Mouse (Mus musculus) CH12.LX (cell line): ENCODE measurements around the gene Stk40. TPM values are rescaled to one million over a fixed set of nuclear protein-coding genes. Genes with fewer than 3 reads are reported as not detected.

Source experiments
- DNase-seq: peaks from one replicate; pipeline ENCODE4 v3.0.0-alpha.2; 2013; ENCODE audit errors: extremely low read depth
- H3K27ac ChIP-seq: 2 replicates; pipeline ENCODE4 v1.5.1; 2012; ENCODE audit warnings: low read depth, mild to moderate bottlenecking, control low read depth, moderate library complexity; ENCODE audit not compliant: insufficient read depth
- H3K27me3 ChIP-seq: replicated peaks from 2 replicates; pipeline ENCODE3; 2012; ENCODE audit warnings: inconsistent platforms
- H3K36me3 ChIP-seq, 2 experiments: replicated peaks in 1 of 2; 2 replicates each; pipeline versions ENCODE3 to v1.6.1; 2012; ENCODE audit warnings: inconsistent platforms in 1 of 2, low read length in 1 of 2, mild to moderate bottlenecking in 1 of 2, mixed read lengths in 1 of 2, moderate library complexity in 1 of 2; ENCODE audit not compliant: control insufficient read depth in 1 of 2, insufficient read depth in 1 of 2
- H3K4me1 ChIP-seq, 2 experiments: 2 replicates each; pipeline ENCODE4 v1.6.1; 2012; ENCODE audit warnings: inconsistent platforms in 1 of 2, moderate library complexity in 1 of 2; ENCODE audit not compliant: insufficient read depth in 2 of 2, control insufficient read depth in 1 of 2
- H3K4me2 ChIP-seq: 2 replicates; pipeline ENCODE4 v1.6.1; 2012; ENCODE audit warnings: low read depth, mild to moderate bottlenecking, control low read depth; ENCODE audit not compliant: poor library complexity, insufficient read depth, severe bottlenecking
- H3K4me3 ChIP-seq, 3 experiments: fragments of 150-350 bp in 1 of 3; sonication (generic) in 1 of 3; replicated peaks in 1 of 3; 2 replicates each; pipeline versions ENCODE3 to v1.5.1; 2011 to 2012; ENCODE audit warnings: low read depth in 2 of 3, low read length in 2 of 3, mild to moderate bottlenecking in 2 of 3, moderate library complexity in 2 of 3, control low read depth in 1 of 3, improper control_type of control experiment in 1 of 3, inconsistent platforms in 1 of 3, mixed read lengths in 1 of 3; ENCODE audit not compliant: poor library complexity in 1 of 3
- H3K79me2 ChIP-seq: replicated peaks from 2 replicates; pipeline ENCODE4 v1.6.1; 2012; ENCODE audit warnings: mild to moderate bottlenecking, moderate library complexity; ENCODE audit not compliant: control insufficient read depth, poor library complexity, insufficient read depth, severe bottlenecking; ENCODE audit errors: extremely low read depth
- H3K9ac ChIP-seq: 2 replicates; pipeline ENCODE4 v1.6.1; 2012; ENCODE audit warnings: low read depth, mild to moderate bottlenecking, control low read depth, moderate library complexity; ENCODE audit not compliant: insufficient read depth
- H3K9me3 ChIP-seq: replicated peaks from 2 replicates; pipeline ENCODE3; 2012; ENCODE audit warnings: low read length, inconsistent platforms, mixed read lengths
- CHD1 ChIP-seq: IDR thresholded peaks from 2 replicates; pipeline ENCODE4 v1.6.1; 2012; ENCODE audit warnings: low read depth, low read length, improper control_type of control experiment, inconsistent platforms
- CTCF ChIP-seq, 2 experiments: IDR thresholded peaks in 1 of 2; conservative IDR thresholded peaks in 1 of 2; 2 replicates each; pipeline ENCODE4 v1.5.1; 2011 to 2012; ENCODE audit warnings: low read depth in 2 of 2, low read length in 2 of 2, improper control_type of control experiment in 1 of 2, inconsistent platforms in 1 of 2, mild to moderate bottlenecking in 1 of 2, moderate library complexity in 1 of 2
- E2F4 ChIP-seq: IDR thresholded peaks from 2 replicates; pipeline ENCODE4 v1.6.1; 2011; ENCODE audit warnings: low read depth, low read length, improper control_type of control experiment; ENCODE audit not compliant: insufficient replicate concordance
- ELF1 ChIP-seq: IDR thresholded peaks from 2 replicates; pipeline ENCODE4 v1.6.1; 2014; ENCODE audit warnings: low read depth, mild to moderate bottlenecking, inconsistent platforms, low read length, improper control_type of control experiment
- EP300 ChIP-seq: IDR thresholded peaks from 2 replicates; pipeline ENCODE4 v1.6.1; 2011; ENCODE audit warnings: low read length, improper control_type of control experiment
- IRF4 ChIP-seq: IDR thresholded peaks from 2 replicates; pipeline ENCODE4 v1.6.1; 2014; ENCODE audit warnings: low read depth, mild to moderate bottlenecking, inconsistent platforms, low read length, improper control_type of control experiment
- JUND ChIP-seq: conservative IDR thresholded peaks from 2 replicates; pipeline ENCODE4 v1.6.1; 2011; ENCODE audit warnings: low read depth, low read length, improper control_type of control experiment
- KAT2A ChIP-seq: IDR thresholded peaks from 2 replicates; pipeline ENCODE4 v1.6.1; 2012; ENCODE audit warnings: low read length, improper control_type of control experiment, inconsistent platforms; ENCODE audit not compliant: insufficient replicate concordance
- MAZ ChIP-seq: IDR thresholded peaks from 2 replicates; pipeline ENCODE4 v1.6.1; 2012; ENCODE audit warnings: low read depth, mild to moderate bottlenecking, inconsistent platforms, low read length, improper control_type of control experiment, moderate library complexity
- MXI1 ChIP-seq: IDR thresholded peaks from 2 replicates; pipeline ENCODE4 v1.6.1; 2011; ENCODE audit warnings: mild to moderate bottlenecking, low read depth, low read length, improper control_type of control experiment
- MYC ChIP-seq: IDR thresholded peaks from 2 replicates; pipeline ENCODE4 v1.6.1; 2011; ENCODE audit warnings: low read depth, mild to moderate bottlenecking, improper control_type of control experiment, low read length
- NELFE ChIP-seq: IDR thresholded peaks from 2 replicates; pipeline ENCODE4 v1.6.1; 2011; ENCODE audit warnings: low read depth, low read length, improper control_type of control experiment
- POLR2A ChIP-seq: IDR thresholded peaks from 2 replicates; pipeline ENCODE4 v1.6.1; 2011; ENCODE audit warnings: low read depth, mild to moderate bottlenecking, improper control_type of control experiment, low read length
- POLR2AphosphoS2 ChIP-seq: IDR thresholded peaks from 2 replicates; pipeline ENCODE4 v1.6.1; 2011; ENCODE audit warnings: low read depth, low read length, improper control_type of control experiment
- RAD21 ChIP-seq: IDR thresholded peaks from 2 replicates; pipeline ENCODE4 v1.6.1; 2011; ENCODE audit warnings: low read depth, mild to moderate bottlenecking, low read length, improper control_type of control experiment, moderate library complexity
- RCOR1 ChIP-seq: conservative IDR thresholded peaks from 2 replicates; pipeline ENCODE4 v1.6.1; 2012; ENCODE audit warnings: low read depth, mild to moderate bottlenecking, inconsistent platforms, low read length, improper control_type of control experiment
- SMC3 ChIP-seq: IDR thresholded peaks from 2 replicates; pipeline ENCODE4 v1.6.1; 2011; ENCODE audit warnings: low read depth, low read length, improper control_type of control experiment
- UBTF ChIP-seq: IDR thresholded peaks from 2 replicates; pipeline ENCODE4 v1.6.1; 2012; ENCODE audit warnings: low read depth, mild to moderate bottlenecking, inconsistent platforms, low read length, improper control_type of control experiment, moderate library complexity
- USF2 ChIP-seq: conservative IDR thresholded peaks from 2 replicates; pipeline ENCODE4 v1.6.1; 2011; ENCODE audit warnings: low read depth, low read length, improper control_type of control experiment
- dilution Hi-C: fragments of 300-500 bp; cut with MboI; formaldehyde crosslinking; loops from 2 replicates; pipeline ENCODE4 v1.14.3; 2020; ENCODE audit warnings: low sequenced_read_pairs; ENCODE audit not compliant: extremely low pct_unique_long_range_greater_than_20kb, extremely low pct_ligation_motif_present
- in situ Hi-C: fragments of 300-500 bp; cut with MboI; formaldehyde crosslinking; loops from 3 replicates; pipeline ENCODE4 v1.14.3; 2019; ENCODE audit warnings: low sequenced_read_pairs, low pct_ligation_motif_present, low pct_unique_long_range_greater_than_20kb, mixed read lengths
- polyA plus RNA-seq: library from polyadenylated mRNA; unstranded; fragments of >175 nt; gene quantifications from 2 replicates; pipeline ENCODE4 v1.2.1, GENCODE M21; 2012; ENCODE audit warnings: low read depth; ENCODE audit not compliant: insufficient read length
- total RNA-seq, 2 experiments: library from RNA; depleted of rRNA; stranded (reverse); fragments of 300-350 nt in 1 of 2; fragments of >200 nt in 1 of 2; gene quantifications; 2 replicates each; pipeline ENCODE4 v1.2.3; 2012 to 2014

Gene Stk40
- total and polyA plus RNA-seq, 3 experiments, result 8.6 to 33.0 (median 16.4) TPM

GRCm38 (mm10) chr4:126155869-126156268 lies 52.1 kb downstream of the Stk40 start:
- no peak overlapping the region for H3K4me3 ChIP-seq
- H3K9me3 ChIP-seq, result no peaks in the 10 kb centered on the region
- no peak overlapping the region for H3K9ac ChIP-seq
- no peak overlapping the region for H3K27ac ChIP-seq
- H3K4me2 ChIP-seq, result no peak overlapping the region
- in situ Hi-C loops (no loop called here), dilution Hi-C loops (no loop called here)
- H3K36me3 ChIP-seq, result peaks cover 0 to 70% of the 10 kb centered on the region in 2 experiments
- TF ChIP-seq ELF1 (no peak), MYC (no peak), KAT2A (no peak), EP300 (no peak), UBTF (no peak)
- no peaks in the 10 kb centered on the region for H3K4me1 ChIP-seq
- no peaks in the 10 kb centered on the region for H3K27me3 ChIP-seq
- DNase-seq, result no peak
- no peaks in the 10 kb centered on the region for H3K79me2 ChIP-seq

GRCm38 (mm10) chr4:126156617-126157016 lies 52.9 kb downstream of the Stk40 start:
- Histone ChIP-seq H3K27me3 (no peaks in the 10 kb centered on the region), H3K9ac (no peak overlapping the region), H3K27ac (no peak overlapping the region), H3K4me2 (no peak overlapping the region), H3K36me3 (peaks cover 0 to 67% of the 10 kb centered on the region in 2 experiments), H3K9me3 (no peaks in the 10 kb centered on the region), H3K79me2 (no peaks in the 10 kb centered on the region), H3K4me1 (no peaks in the 10 kb centered on the region), H3K4me3 (no peak overlapping the region)
- dilution Hi-C loops, result no loop called here
- in situ Hi-C loops, result no loop called here
- TF ChIP-seq NELFE (0 out of 2 replicates have a peak, but pooled peaks have one; percentile 24), IRF4 (no peak), CTCF (conservative IDR thresholded peaks at IDR 0.05 in 1 of 2, IDR thresholded peaks at IDR 0.05 in 1 of 2; ENCODE audit: low read depth in 2 of 2, low read length in 2 of 2) (peak; percentile 61 to 85), E2F4 (no peak), SMC3 (peak; percentile 39)
- peak; percentile 21 for DNase-seq

- Histone ChIP-seq H3K4me3 (no peak overlapping the region), H3K9ac (no peak overlapping the region), H3K36me3 (peaks cover 0 to 67% of the 10 kb centered on the region in 2 experiments), H3K4me2 (no peak overlapping the region), H3K9me3 (no peaks in the 10 kb centered on the region), H3K27me3 (no peaks in the 10 kb centered on the region), H3K4me1 (no peaks in the 10 kb centered on the region), H3K79me2 (no peaks in the 10 kb centered on the region), H3K27ac (no peak overlapping the region)
- dilution Hi-C loops, result no loop called here
- no peak for DNase-seq
- in situ Hi-C loops, result no loop called here
- no peak for TF ChIP-seq POLR2A
- no peak for TF ChIP-seq JUND
- no peak for TF ChIP-seq NELFE
- no peak for TF ChIP-seq MAZ
- TF ChIP-seq CTCF (conservative IDR thresholded peaks at IDR 0.05 in 1 of 2, IDR thresholded peaks at IDR 0.05 in 1 of 2; ENCODE audit: low read depth in 2 of 2, low read length in 2 of 2), result peak; percentile 14 to 45; a peak in 3 of 4 replicates
- no peak for TF ChIP-seq ELF1
- no peak for TF ChIP-seq MXI1
- TF ChIP-seq RAD21, result peak; percentile 24
- 0 out of 2 replicates have a peak, but pooled peaks have one; percentile 32 for TF ChIP-seq SMC3
- TF ChIP-seq POLR2AphosphoS2, result no peak
- no peak for TF ChIP-seq RCOR1
- TF ChIP-seq USF2, result no peak
- TF ChIP-seq EP300, result no peak
- TF ChIP-seq CHD1, result no peak
Observed at GRCm38 (mm10) chr4:126157562-126157961, 53.8 kb downstream of the Stk40 start.
